Mouse (Mus musculus) hindbrain, embryonic 11.5 days (tissue): ENCODE measurements around the gene Ddx41. TPM values are rescaled to one million over a fixed set of nuclear protein-coding genes. Genes with fewer than 3 reads are reported as not detected.

ENCODE experiments used
- ATAC-seq: fragments of 200-750 bp; cut with Nextera tagmentation; 2 replicates; pipeline ENCODE4 v1.8.0; 2017; ENCODE audit warnings: mild to moderate bottlenecking, moderate TSS enrichment, moderate library complexity; ENCODE audit not compliant: low FRiP score
- DNase-seq: peaks from one replicate; pipeline ENCODE4 v3.0.0-alpha.2; 2015; ENCODE audit warnings: low spot score
- H3K27ac ChIP-seq: fragments of 300-500 bp; sonication (generic); 2 replicates; pipeline ENCODE4 v1.5.1; 2014; ENCODE audit warnings: mild to moderate bottlenecking, low read depth, low read length
- H3K27me3 ChIP-seq: fragments of 300-500 bp; sonication (generic); 2 replicates; pipeline ENCODE4 v1.6.1; 2014; ENCODE audit warnings: mild to moderate bottlenecking, low read length, moderate library complexity, mixed read lengths; ENCODE audit not compliant: control insufficient read depth, insufficient read depth
- H3K36me3 ChIP-seq: fragments of 300-500 bp; sonication (generic); 2 replicates; pipeline ENCODE4 v1.6.1; 2014; ENCODE audit warnings: mild to moderate bottlenecking, low read length, moderate library complexity, mixed read lengths; ENCODE audit not compliant: control insufficient read depth, insufficient read depth
- H3K4me1 ChIP-seq: fragments of 300-500 bp; sonication (generic); replicated peaks from 2 replicates; pipeline ENCODE4 v1.6.1; 2014; ENCODE audit warnings: low read length, mixed read lengths; ENCODE audit not compliant: control insufficient read depth, insufficient read depth
- H3K4me2 ChIP-seq: fragments of 300-500 bp; sonication (generic); replicated peaks from 2 replicates; pipeline ENCODE4 v1.6.1; 2014; ENCODE audit warnings: mild to moderate bottlenecking, low read depth, low read length
- H3K4me3 ChIP-seq: fragments of 300-500 bp; sonication (generic); 2 replicates; pipeline ENCODE4 v1.5.1; 2014; ENCODE audit warnings: low read depth, low read length
- H3K9ac ChIP-seq: fragments of 300-500 bp; sonication (generic); 2 replicates; pipeline ENCODE4 v1.6.1; 2014; ENCODE audit warnings: low read depth, low read length
- H3K9me3 ChIP-seq: fragments of 300-500 bp; sonication (generic); 2 replicates; pipeline ENCODE4 v1.6.1; 2016; ENCODE audit warnings: low read length; ENCODE audit not compliant: control insufficient read depth
- WGBS: fragments of 180-500 bp; shearing (Covaris S2); extraction: QIAGEN DNeasy Blood & Tissue Kit; methylation state at CpG from one replicate; pipeline ENCODE4 v1.1.7; 2014; 5-methylcytosine and 5-hydroxymethylcytosine counted together
- polyA plus RNA-seq: library from polyadenylated mRNA; unstranded; fragments of >200 nt; fragmentation: Nextera tagmentation; extraction: Ambion mirVana; gene quantifications from 2 replicates; pipeline ENCODE4 v1.2.1, GENCODE M21; 2014

Gene Ddx41
- polyA plus RNA-seq, 1 experiment from 2014 or later = 67.6 TPM

- Histone ChIP-seq H3K4me3 (no peak overlapping the region), H3K4me1 (no peaks in the 10 kb centered on the region), H3K9ac (no peak overlapping the region), H3K27me3 (no peaks in the 10 kb centered on the region), H3K4me2 (no peak overlapping the region), H3K36me3 (peaks cover 2% of the 10 kb centered on the region; the same call in 1 of the 2 replicates), H3K9me3 (no peaks in the 10 kb centered on the region), H3K27ac (no peak overlapping the region)
- DNase-seq (no peak), ATAC-seq (no peak)
- 92% methylated on average over 15 of the region's 15 CpGs for WGBS
Observed at GRCm38 (mm10) chr13:55549061-55549460, 12.6 kb upstream of the Ddx41 start.

- Histone ChIP-seq H3K27me3 (no peaks in the 10 kb centered on the region), H3K36me3 (no peaks in the 10 kb centered on the region; the same call in 1 of the 2 replicates), H3K4me2 (no peak overlapping the region), H3K9ac (no peak overlapping the region), H3K4me3 (no peak overlapping the region), H3K4me1 (no peaks in the 10 kb centered on the region), H3K9me3 (no peaks in the 10 kb centered on the region), H3K27ac (no peak overlapping the region)
- 95% methylated on average over 5 of the region's 5 CpGs for WGBS
- ATAC-seq = no peak
- no peak for DNase-seq
Observed at GRCm38 (mm10) chr13:55548426-55548825, 12.0 kb upstream of the Ddx41 start.

- ATAC-seq (no peak), DNase-seq (no peak)
- 97% methylated on average over 2 of the region's 2 CpGs for WGBS
- Histone ChIP-seq H3K4me1 (no peaks in the 10 kb centered on the region), H3K4me3 (no peak overlapping the region), H3K27ac (no peak overlapping the region), H3K4me2 (no peak overlapping the region), H3K9me3 (no peaks in the 10 kb centered on the region), H3K9ac (no peak overlapping the region), H3K27me3 (no peaks in the 10 kb centered on the region), H3K36me3 (0 out of 2 replicates have a peak, but pooled peaks cover 1% of the 10 kb centered on the region)
Observed at GRCm38 (mm10) chr13:55547916-55548315, 11.5 kb upstream of the Ddx41 start.

- 90% methylated on average over 6 of the region's 6 CpGs for WGBS
- no peaks in the 10 kb centered on the region for H3K4me1 ChIP-seq
- H3K4me3 ChIP-seq = no peak overlapping the region
- no peak for DNase-seq
- H3K36me3 ChIP-seq = peaks cover 11% of the 10 kb centered on the region; the same call in 1 of the 2 replicates
- H3K27me3 ChIP-seq = no peaks in the 10 kb centered on the region
- no peak overlapping the region for H3K27ac ChIP-seq
- no peak overlapping the region for H3K4me2 ChIP-seq
- no peak for ATAC-seq
- H3K9me3 ChIP-seq = no peaks in the 10 kb centered on the region
- H3K9ac ChIP-seq = no peak overlapping the region
Observed at GRCm38 (mm10) chr13:55544792-55545191, 8.3 kb upstream of the Ddx41 start.

- ATAC-seq (no peak), DNase-seq (no peak)
- Histone ChIP-seq H3K36me3 (peaks cover 11% of the 10 kb centered on the region; the same call in 1 of the 2 replicates), H3K4me2 (no peak overlapping the region), H3K27me3 (no peaks in the 10 kb centered on the region), H3K4me3 (no peak overlapping the region), H3K9me3 (no peaks in the 10 kb centered on the region), H3K4me1 (no peaks in the 10 kb centered on the region), H3K9ac (no peak overlapping the region), H3K27ac (no peak overlapping the region)
- WGBS = 90% methylated on average over 8 of the region's 8 CpGs
Observed at GRCm38 (mm10) chr13:55543447-55543846, 7.0 kb upstream of the Ddx41 start.

GRCm38 (mm10) chr13:55542891-55543290 is 6.4 kb upstream of the Ddx41 start:
- H3K27ac ChIP-seq = no peak overlapping the region
- no peak overlapping the region for H3K4me3 ChIP-seq
- H3K36me3 ChIP-seq = peaks cover 11% of the 10 kb centered on the region; the same call in 1 of the 2 replicates
- no peak overlapping the region for H3K9ac ChIP-seq
- DNase-seq (no peak), ATAC-seq (no peak)
- H3K4me2 ChIP-seq = no peak overlapping the region
- no peaks in the 10 kb centered on the region for H3K4me1 ChIP-seq
- no peaks in the 10 kb centered on the region for H3K9me3 ChIP-seq
- 97% methylated on average over 4 of the region's 4 CpGs for WGBS
- H3K27me3 ChIP-seq = no peaks in the 10 kb centered on the region

- Histone ChIP-seq H3K9me3 (no peaks in the 10 kb centered on the region), H3K4me3 (no peak overlapping the region), H3K4me2 (no peak overlapping the region), H3K4me1 (no peaks in the 10 kb centered on the region; the same call in 1 of the 2 replicates), H3K27ac (no peak overlapping the region), H3K36me3 (peaks cover 11% of the 10 kb centered on the region; the same call in 1 of the 2 replicates), H3K9ac (no peak overlapping the region), H3K27me3 (no peaks in the 10 kb centered on the region)
- WGBS = 89% methylated on average over 2 of the region's 2 CpGs
- DNase-seq = no peak
- no peak for ATAC-seq
Observed at GRCm38 (mm10) chr13:55540933-55541332, 4.5 kb upstream of the Ddx41 start.

GRCm38 (mm10) chr13:55535796-55536193 is 663 bp downstream of the Ddx41 start:
- Histone ChIP-seq H3K4me3 (peak overlapping the region; percentile 80), H3K36me3 (peaks cover 9% of the 10 kb centered on the region), H3K4me2 (peak overlapping the region; percentile 87), H3K27ac (no peak overlapping the region; the same call in 1 of the 2 replicates), H3K9ac (peak overlapping the region; percentile 78), H3K27me3 (no peaks in the 10 kb centered on the region), H3K9me3 (no peaks in the 10 kb centered on the region), H3K4me1 (peaks cover 5% of the 10 kb centered on the region; the same call in 1 of the 2 replicates)
- peak; percentile 22 for ATAC-seq
- DNase-seq = no peak
- WGBS = 17% methylated on average over 17 of the region's 17 CpGs

- Histone ChIP-seq H3K27ac (no peak overlapping the region), H3K9me3 (no peaks in the 10 kb centered on the region), H3K4me3 (peak overlapping the region; percentile 80; the same call in 1 of the 2 replicates), H3K9ac (peak overlapping the region; percentile 78; the same call in 1 of the 2 replicates), H3K4me1 (peaks cover 5% of the 10 kb centered on the region; the same call in 1 of the 2 replicates), H3K36me3 (peaks cover 14% of the 10 kb centered on the region), H3K4me2 (peak overlapping the region; percentile 87; the same call in 1 of the 2 replicates), H3K27me3 (no peaks in the 10 kb centered on the region)
- no peak for DNase-seq
- no peak for ATAC-seq
- WGBS = 92% methylated on average over 15 of the region's 15 CpGs
Observed at GRCm38 (mm10) chr13:55535191-55535590, 1.3 kb downstream of the Ddx41 start.
